Mouse (Mus musculus) liver, embryonic 16.5 days (tissue): Measurements from ENCODE around the gene Cdc42bpb. TPM values are rescaled to one million over a fixed set of nuclear protein-coding genes. Genes with fewer than 3 reads are reported as not detected.
A peak's percentile ranks its signal among the peaks of the same experiment; 100 is the strongest.

Experiments
- ATAC-seq: fragments of 200-750 bp; cut with Nextera tagmentation; 2 replicates; pipeline ENCODE4 v1.8.0; 2017; ENCODE audit warnings: low read depth, mild to moderate bottlenecking, moderate number of reproducible peaks, moderate library complexity
- H3K27ac ChIP-seq: fragments of 300-500 bp; sonication (generic); 2 replicates; pipeline ENCODE4 v1.5.1; 2014; ENCODE audit warnings: mild to moderate bottlenecking, low read length
- H3K27me3 ChIP-seq: fragments of 300-500 bp; sonication (generic); 2 replicates; pipeline ENCODE4 v1.6.1; 2014; ENCODE audit warnings: low read depth, low read length, mixed read lengths; ENCODE audit not compliant: control insufficient read depth, insufficient read depth
- H3K36me3 ChIP-seq: fragments of 300-500 bp; sonication (generic); 2 replicates; pipeline ENCODE4 v1.6.1; 2014; ENCODE audit warnings: mild to moderate bottlenecking; ENCODE audit not compliant: control insufficient read depth, insufficient read depth
- H3K4me1 ChIP-seq: fragments of 300-500 bp; sonication (generic); 2 replicates; pipeline ENCODE4 v1.6.1; 2014; ENCODE audit warnings: low read depth, low read length, mixed read lengths; ENCODE audit not compliant: control insufficient read depth
- H3K4me2 ChIP-seq: fragments of 300-500 bp; sonication (generic); 2 replicates; pipeline ENCODE4 v1.6.1; 2014; ENCODE audit warnings: low read depth, low read length, mixed read lengths
- H3K4me3 ChIP-seq: fragments of 300-500 bp; sonication (generic); 2 replicates; pipeline ENCODE4 v1.5.1; 2014; ENCODE audit warnings: low read depth, mild to moderate bottlenecking, low read length
- H3K9ac ChIP-seq: fragments of 300-500 bp; sonication (generic); 2 replicates; pipeline ENCODE4 v1.6.1; 2014; ENCODE audit warnings: low read depth, low read length
- H3K9me3 ChIP-seq: fragments of 300-500 bp; sonication (generic); replicated peaks from 2 replicates; pipeline ENCODE4 v1.6.1; 2016; ENCODE audit warnings: low read length; ENCODE audit not compliant: control insufficient read depth
- WGBS: fragments of 180-500 bp; shearing (Covaris S2); extraction: QIAGEN DNeasy Blood & Tissue Kit; methylation state at CpG from one replicate; pipeline ENCODE4 v1.1.7; 2014; ENCODE audit not compliant: insufficient replicate concordance; 5-methylcytosine and 5-hydroxymethylcytosine counted together
- polyA plus RNA-seq: library from polyadenylated mRNA; unstranded; fragments of >200 nt; fragmentation: Nextera tagmentation; extraction: Ambion mirVana; gene quantifications from 2 replicates; pipeline ENCODE4 v1.2.1, GENCODE M21; 2015

Gene Cdc42bpb
- polyA plus RNA-seq, 1 experiment from 2014 or later = 10.1 TPM

DNA sequence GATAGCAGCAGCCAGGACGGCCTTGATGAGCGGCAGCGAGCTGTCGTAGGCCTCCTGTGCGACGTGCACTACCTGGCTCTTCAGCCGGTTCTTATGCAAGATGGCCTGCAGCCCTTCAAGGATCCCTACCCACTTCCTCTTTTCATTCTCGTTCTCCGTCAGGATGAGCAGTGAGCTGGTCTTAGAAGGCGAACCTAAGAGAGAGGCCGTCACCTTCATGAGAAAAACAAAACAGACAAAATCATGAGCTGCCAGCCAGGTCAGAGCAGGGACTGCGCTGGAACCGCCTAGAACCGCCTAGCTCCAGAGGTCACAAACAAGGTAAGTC lies 75.5 kb downstream of the Cdc42bpb start:
- no peak for ATAC-seq
- H3K9me3 ChIP-seq = no peaks in the 10 kb centered on the region
- H3K27me3 ChIP-seq = no peaks in the 10 kb centered on the region
- no peaks in the 10 kb centered on the region; the same call in 1 of the 2 replicates for H3K36me3 ChIP-seq
- WGBS = 65% methylated on average over 14 of the region's 14 CpGs
- H3K9ac ChIP-seq = no peak overlapping the region
- no peak overlapping the region for H3K4me3 ChIP-seq
- H3K4me2 ChIP-seq = no peak overlapping the region
- no peaks in the 10 kb centered on the region for H3K4me1 ChIP-seq
- H3K27ac ChIP-seq = no peak overlapping the region

DNA sequence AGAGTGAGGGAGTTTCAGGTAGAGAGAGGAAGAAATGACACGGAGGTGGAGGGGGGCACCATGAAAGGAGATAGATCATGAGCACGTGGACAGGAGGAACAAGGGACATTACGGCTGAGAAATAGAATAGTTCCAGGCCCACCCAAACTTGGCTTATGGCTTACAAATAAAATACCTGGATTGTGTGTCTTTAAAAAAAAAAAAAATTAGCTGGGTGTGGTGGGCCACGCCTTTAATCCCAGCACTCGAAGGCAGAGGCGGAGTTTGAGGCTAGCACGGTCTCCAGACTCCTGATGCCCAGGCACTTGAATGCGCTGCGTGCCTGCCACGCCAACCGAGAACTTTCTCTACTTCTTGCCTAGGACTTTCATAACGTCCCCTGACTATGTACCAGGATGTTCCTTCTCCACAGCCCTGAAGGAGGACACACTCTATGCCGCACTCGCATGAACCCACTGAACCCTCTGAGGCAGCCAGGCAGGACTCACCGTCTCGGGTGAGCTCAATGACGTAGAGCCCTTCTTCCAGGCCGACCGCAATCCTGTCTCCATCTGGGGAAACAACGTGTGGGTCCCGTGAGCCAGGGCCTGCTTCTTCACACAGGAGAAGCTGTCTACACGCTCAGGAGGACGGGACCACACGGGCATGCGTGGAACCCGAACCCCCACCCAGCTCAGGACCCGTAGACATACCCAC lies 76.0 kb downstream of the Cdc42bpb start:
- H3K9me3 ChIP-seq = no peaks in the 10 kb centered on the region
- H3K4me1 ChIP-seq = no peaks in the 10 kb centered on the region
- H3K27ac ChIP-seq = no peak overlapping the region
- H3K27me3 ChIP-seq = no peaks in the 10 kb centered on the region
- no peaks in the 10 kb centered on the region; the same call in 1 of the 2 replicates for H3K36me3 ChIP-seq
- ATAC-seq = no peak
- no peak overlapping the region for H3K9ac ChIP-seq
- H3K4me2 ChIP-seq = no peak overlapping the region
- WGBS = 77% methylated on average over 27 of the region's 27 CpGs
- no peak overlapping the region for H3K4me3 ChIP-seq

DNA sequence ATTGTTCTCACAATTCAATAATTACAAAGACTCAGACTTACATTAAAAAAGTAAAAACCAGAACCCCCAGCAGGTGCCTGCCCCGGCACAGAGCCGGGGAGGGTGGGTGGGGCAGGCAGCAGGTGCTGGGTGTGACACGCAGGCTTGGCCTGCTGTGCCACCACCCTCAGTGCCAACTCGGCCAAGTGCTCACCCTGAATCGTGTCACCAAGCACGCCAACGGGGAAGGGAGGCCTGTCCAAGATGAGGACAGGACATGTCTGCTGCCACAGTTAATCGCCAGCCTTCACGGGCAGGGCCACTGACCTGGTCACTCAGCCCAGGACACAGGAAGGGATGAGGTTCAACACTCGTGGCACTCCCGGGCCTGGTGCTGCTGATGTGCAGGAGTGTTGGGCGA lies 84.5 kb downstream of the Cdc42bpb start:
- Histone ChIP-seq H3K4me2 (no peak overlapping the region), H3K4me3 (no peak overlapping the region), H3K9me3 (no peaks in the 10 kb centered on the region), H3K9ac (no peak overlapping the region), H3K27me3 (no peaks in the 10 kb centered on the region), H3K27ac (no peak overlapping the region), H3K4me1 (no peaks in the 10 kb centered on the region), H3K36me3 (peaks cover 2% of the 10 kb centered on the region; the same call in 1 of the 2 replicates)
- 73% methylated on average over 12 of the region's 12 CpGs for WGBS
- ATAC-seq = no peak

DNA sequence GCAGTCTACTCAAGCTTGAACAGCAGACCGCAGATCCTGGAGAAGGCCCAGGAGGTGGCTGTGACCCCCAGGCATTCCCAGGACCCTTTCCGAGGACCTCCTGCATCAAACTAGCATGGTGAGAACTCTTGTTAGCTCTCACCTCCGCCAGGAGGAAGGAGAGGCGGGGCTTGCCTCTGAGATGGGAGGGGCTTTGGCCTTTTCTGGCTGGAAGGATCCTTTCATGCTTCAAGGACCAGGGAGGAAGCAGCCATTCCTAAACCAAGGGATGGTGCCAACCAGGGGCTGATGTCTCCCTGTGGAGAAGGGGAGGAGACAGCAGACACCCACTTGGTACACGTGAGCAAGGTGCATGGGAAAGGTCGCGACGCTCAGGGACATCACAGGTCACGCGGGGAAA lies 93.0 kb downstream of the Cdc42bpb start:
- H3K9me3 ChIP-seq = no peaks in the 10 kb centered on the region
- H3K27me3 ChIP-seq = no peaks in the 10 kb centered on the region
- WGBS = 31% methylated on average over 10 of the region's 10 CpGs
- no peak overlapping the region for H3K27ac ChIP-seq
- H3K4me2 ChIP-seq = no peak overlapping the region
- H3K36me3 ChIP-seq = no peaks in the 10 kb centered on the region
- H3K4me1 ChIP-seq = no peaks in the 10 kb centered on the region
- ATAC-seq = no peak
- no peak overlapping the region for H3K4me3 ChIP-seq
- no peak overlapping the region for H3K9ac ChIP-seq

DNA sequence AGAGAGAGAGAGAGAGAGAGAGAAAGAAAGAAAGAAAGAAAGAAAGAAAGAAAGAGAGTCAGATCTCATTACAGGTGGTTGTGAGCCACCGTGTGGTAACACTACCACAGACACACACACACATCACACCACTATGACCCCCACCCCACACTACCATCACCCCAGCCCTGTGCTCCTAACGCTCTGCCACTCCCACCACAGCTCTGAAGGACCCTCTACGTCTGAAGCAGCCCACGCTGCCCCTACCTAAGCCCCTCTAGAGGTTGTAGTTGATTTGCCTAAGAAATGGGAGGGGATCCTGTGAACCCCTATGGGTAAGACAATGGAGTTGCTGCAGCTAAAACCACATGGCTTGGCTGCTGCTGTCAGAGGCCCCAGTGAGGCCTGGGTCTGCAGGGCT lies 93.9 kb downstream of the Cdc42bpb start:
- WGBS = 61% methylated on average over 4 of the region's 4 CpGs

DNA sequence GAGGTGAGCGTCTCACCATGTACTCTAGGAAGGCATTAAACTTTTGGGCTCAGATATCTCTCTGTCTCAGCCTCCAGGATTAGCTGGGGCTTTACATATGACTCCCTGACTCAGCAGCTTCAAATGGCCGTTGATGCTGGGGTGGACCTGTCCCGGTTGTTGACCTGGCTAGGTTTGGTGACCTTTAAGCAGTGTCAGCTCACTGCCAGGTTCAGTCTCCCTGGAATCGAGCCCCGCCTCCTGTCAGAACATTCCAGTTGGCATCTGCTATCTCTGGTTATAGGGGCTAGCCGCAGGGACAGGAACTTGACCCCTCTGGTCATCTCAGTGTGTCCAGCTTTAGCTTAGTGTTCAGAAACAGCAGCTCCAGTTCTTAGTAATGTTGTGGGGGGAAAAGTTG lies 101.1 kb downstream of the Cdc42bpb start:
- Histone ChIP-seq H3K36me3 (no peaks in the 10 kb centered on the region), H3K27ac (no peak overlapping the region), H3K27me3 (peaks cover 60% of the 10 kb centered on the region), H3K4me3 (no peak overlapping the region), H3K9ac (no peak overlapping the region), H3K4me1 (peaks cover 13% of the 10 kb centered on the region), H3K9me3 (no peaks in the 10 kb centered on the region), H3K4me2 (no peak overlapping the region)
- ATAC-seq = no peak
- 40% methylated on average over 6 of the region's 6 CpGs for WGBS

More for the DNA sequence above, 93.9 kb downstream of the Cdc42bpb start:
- H3K27me3 ChIP-seq = no peaks in the 10 kb centered on the region; the same call in 1 of the 2 replicates
- H3K27ac ChIP-seq = no peak overlapping the region
- ATAC-seq = no peak
- H3K4me1 ChIP-seq = no peaks in the 10 kb centered on the region
- no peak overlapping the region for H3K9ac ChIP-seq
- no peak overlapping the region for H3K4me2 ChIP-seq
- H3K9me3 ChIP-seq = no peaks in the 10 kb centered on the region
- no peak overlapping the region for H3K4me3 ChIP-seq
- H3K36me3 ChIP-seq = no peaks in the 10 kb centered on the region

DNA sequence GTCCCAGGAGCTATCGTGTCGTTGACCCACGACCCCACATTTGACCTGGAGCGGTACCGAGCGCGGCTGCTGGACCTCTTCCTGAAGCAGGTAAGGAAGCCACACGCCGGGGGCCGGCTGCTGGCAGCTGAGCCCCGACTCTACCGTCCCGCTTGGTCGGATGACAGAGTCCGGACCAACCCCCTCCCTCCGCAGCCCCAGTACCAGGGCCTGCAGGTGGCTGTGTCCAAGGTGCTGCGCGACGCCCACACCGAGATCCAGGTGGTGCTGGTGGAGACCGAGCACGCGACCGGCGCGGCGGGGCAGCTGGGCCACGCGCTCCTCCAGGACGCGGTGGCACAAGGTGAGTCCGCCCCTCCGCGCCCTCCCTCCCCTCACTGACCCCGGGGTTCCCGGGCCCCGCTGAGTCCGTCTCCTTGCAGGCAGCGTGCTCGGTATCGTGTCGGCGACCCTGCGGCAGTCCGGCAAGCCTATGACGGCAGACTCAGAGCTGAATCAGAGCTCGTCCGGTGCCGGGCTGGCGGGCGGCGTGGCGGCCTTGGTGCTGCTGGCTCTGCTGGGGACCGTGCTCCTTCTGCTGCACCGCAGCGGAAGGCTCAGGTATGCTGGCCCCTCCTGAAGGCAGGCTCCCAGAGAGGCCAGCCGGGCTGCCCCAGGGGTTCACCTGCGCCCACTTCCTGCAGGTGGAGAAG lies 102.2 kb downstream of the Cdc42bpb start:
- H3K9ac ChIP-seq = no peak overlapping the region
- 1% methylated on average over 58 of the region's 58 CpGs for WGBS

DNA sequence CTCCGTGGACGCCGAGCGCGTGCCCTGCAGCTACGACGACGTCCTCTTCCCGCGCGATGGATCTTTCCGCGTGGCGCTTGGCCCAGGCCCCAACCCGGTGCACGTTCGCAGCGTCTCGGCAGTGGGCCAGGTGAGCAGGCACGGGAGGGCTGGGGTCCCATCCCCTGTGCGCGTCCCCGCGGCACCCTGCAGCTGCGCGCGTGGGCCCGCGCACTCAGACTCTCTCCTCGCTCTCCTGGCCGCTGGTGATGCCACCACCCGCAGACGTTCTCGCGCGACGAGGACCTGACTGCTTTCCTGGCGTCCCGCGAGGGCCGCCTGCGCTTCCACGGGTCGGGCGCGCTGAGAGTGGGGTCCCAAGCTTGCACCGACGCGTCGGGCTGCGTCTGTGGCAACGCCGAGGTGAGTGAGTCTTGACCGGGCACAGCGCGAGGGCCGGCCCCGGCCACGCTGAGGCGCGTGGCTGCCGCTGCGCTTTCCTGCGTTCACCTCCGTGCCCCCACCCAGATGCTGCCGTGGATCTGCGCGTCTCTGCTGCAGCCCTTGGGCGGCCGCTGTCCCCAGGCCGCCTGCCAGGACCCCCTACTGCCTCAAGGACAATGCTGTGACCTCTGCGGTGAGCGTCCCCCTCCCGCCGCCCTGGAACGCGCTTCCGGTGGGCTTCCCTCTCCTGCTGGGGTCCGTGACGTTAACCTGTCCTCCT lies 102.9 kb downstream of the Cdc42bpb start:
- no peak for ATAC-seq
- Histone ChIP-seq H3K9ac (no peak overlapping the region), H3K9me3 (no peaks in the 10 kb centered on the region), H3K27me3 (peaks cover 76% of the 10 kb centered on the region), H3K4me3 (peak overlapping the region; percentile 38), H3K36me3 (no peaks in the 10 kb centered on the region), H3K4me2 (peak overlapping the region; percentile 53), H3K4me1 (peaks cover 26% of the 10 kb centered on the region), H3K27ac (no peak overlapping the region)
- 4% methylated on average over 80 of the region's 80 CpGs for WGBS

More for the DNA sequence above, 102.2 kb downstream of the Cdc42bpb start:
- Histone ChIP-seq H3K9me3 (no peaks in the 10 kb centered on the region), H3K4me2 (peak overlapping the region; percentile 53), H3K27me3 (peaks cover 71% of the 10 kb centered on the region), H3K4me1 (peaks cover 20% of the 10 kb centered on the region), H3K4me3 (peak overlapping the region; percentile 38), H3K36me3 (no peaks in the 10 kb centered on the region), H3K27ac (no peak overlapping the region)
- no peak for ATAC-seq

DNA sequence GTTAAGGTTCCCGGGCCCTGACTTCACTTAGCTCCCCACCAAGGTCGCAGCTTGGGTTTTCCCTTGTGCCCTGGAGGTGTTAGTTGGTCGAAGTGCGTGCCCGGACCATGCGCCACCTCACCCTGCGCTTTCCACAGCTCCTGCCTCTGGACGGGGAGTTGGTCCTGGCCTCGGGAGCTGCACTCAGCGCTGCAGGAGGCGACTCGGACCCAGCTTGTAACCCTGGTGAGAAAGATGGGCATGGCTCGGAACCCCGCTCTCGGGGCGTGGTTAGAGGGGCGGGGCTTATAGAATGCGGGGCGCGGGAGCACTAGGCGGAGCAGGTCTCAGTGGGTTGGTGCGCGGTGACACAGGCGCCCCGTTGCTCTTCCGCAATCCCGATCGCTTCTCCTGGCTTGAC lies 103.5 kb downstream of the Cdc42bpb start:
- H3K4me1 ChIP-seq = peaks cover 26% of the 10 kb centered on the region
- H3K9me3 ChIP-seq = no peaks in the 10 kb centered on the region
- WGBS = 6% methylated on average over 28 of the region's 28 CpGs
- H3K36me3 ChIP-seq = no peaks in the 10 kb centered on the region
- H3K4me2 ChIP-seq = no peak overlapping the region; the same call in 1 of the 2 replicates
- no peak overlapping the region for H3K9ac ChIP-seq
- no peak for ATAC-seq
- no peak overlapping the region for H3K27ac ChIP-seq
- peaks cover 76% of the 10 kb centered on the region for H3K27me3 ChIP-seq
- peak overlapping the region; percentile 38; the same call in 1 of the 2 replicates for H3K4me3 ChIP-seq
